Mouse (Mus musculus): ENCODE measurements around the gene Tmem102.

Tmem102 gene

GRCm38 (mm10) chr11:69795168-69795982 is 10.0 kb downstream of the Tmem102 start, which contains the start of gene Chrnb1:
Gene Chrnb1 (minus strand): TSS chr11:69795943.
- in situ Hi-C loops (cut with MboI; ENCODE audit: unreplicated experiment in 2 of 2), result no loop called here

- in situ Hi-C loops (cut with MboI; ENCODE audit: unreplicated experiment in 2 of 2), result no loop called here
Observed at GRCm38 (mm10) chr11:69793429-69793828, 12.0 kb downstream of the Tmem102 start.

DNA sequence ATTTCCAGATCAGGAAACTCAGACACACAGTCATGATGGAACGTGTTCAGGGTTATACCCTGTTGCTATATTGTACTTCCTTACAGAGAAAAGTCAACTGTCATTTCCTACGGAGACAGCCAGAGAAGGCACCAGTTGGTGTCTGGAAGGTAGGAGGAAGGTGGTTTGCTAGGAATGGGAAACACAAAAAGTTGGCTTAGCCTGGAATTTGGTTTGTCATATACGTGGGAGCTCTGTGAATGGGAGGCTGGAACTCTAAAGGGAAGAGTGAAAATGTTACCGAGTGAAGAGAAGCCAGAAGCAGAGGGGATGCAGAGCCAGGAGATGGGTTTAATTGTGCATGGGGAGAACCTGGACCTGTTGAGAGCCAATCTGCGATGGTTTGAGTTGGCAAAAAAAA is 14.0 kb downstream of the Tmem102 start:
- in situ Hi-C loops (cut with MboI; ENCODE audit: unreplicated experiment in 2 of 2), result no loop called here

DNA sequence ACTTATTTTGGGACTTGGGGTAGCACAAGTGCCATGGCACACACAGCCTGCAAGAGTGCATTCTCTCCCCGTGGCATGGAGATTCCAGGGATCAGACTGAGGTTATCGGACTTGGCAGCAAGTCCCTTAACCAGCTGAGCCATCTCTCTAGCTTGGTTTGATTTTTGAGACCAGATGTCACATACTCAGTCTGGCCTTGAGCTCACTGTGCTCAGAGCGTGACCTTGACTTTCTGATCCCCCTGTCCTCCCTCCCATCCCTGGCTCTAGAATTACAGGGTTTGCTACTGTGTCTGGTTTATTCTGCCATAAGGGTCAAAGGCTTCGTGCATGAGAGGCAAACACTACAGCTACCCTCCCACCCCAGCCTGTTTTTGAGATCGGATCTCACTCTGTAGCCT is 16.0 kb downstream of the Tmem102 start:
- in situ Hi-C loops (cut with MboI; ENCODE audit: unreplicated experiment in 2 of 2), result no loop called here

DNA sequence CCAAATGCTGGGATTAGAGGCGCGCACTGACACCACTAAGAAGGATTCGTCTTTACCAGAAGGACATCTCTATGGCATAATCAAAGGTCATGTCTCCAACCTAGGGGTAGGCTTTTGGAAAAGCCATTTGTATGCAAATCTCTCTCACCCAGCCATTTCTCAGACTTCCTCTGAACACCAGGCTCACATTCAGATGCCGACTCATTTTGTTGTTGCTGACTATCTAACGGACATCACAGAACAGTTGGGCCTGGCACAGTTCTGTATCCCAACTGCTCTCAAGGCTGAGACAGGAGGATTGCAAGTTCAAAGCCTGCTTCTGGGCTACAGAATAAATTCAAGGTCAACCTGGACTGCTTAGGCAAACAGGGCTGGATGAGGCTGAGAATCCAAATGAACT is 18.1 kb downstream of the Tmem102 start:
- in situ Hi-C loops (cut with MboI; ENCODE audit: unreplicated experiment in 2 of 2), result no loop called here

DNA sequence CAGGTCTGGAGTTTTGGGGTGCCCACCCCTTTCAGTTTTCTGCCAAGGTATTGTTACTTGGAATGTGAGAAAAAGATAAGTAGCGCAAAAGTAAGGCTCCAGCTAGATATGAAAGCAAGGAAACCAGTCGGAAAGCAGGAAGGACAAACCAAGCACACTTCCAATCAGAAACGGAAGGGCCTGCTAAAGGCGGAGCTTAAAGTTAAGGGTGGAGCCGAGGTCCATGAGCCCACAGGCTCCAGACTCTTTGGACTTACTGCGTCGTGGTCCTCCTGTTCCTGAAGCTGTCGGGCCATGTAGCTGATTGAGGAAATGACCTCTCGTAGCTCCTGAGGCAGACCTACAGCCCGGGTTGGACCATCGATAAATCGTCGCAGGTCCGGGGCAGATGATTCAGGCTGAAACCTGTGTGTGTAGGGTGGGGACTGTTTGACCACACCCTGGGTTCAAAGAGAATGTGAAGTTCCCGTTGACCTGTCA is 20.6 kb downstream of the Tmem102 start:
- in situ Hi-C loops (cut with MboI; ENCODE audit: unreplicated experiment in 2 of 2), result no loop called here

GRCm38 (mm10) chr11:69781828-69782227 is 23.6 kb downstream of the Tmem102 start:
- in situ Hi-C loops (cut with MboI; ENCODE audit: unreplicated experiment in 2 of 2), result no loop called here

DNA sequence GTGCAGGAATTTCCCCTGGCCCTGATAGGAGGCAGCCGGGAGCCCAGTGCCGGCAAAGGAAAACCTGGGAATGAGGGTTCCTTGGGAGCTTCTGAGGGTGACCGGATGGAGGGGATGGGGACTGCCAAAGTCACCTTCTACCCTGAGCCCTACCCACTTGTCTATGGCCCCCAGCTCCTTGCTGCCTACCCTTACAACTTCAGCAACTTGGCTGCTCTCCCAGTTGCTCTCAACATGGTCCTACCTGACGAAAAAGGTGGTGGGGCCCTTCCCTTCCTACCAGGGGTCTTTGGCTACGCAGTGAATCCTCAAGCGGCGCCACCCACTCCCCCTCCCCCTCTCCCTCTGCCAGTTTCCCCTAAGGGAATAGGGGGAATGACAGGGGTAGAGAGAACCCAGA is 26.4 kb downstream of the Tmem102 start:
- in situ Hi-C loops (cut with MboI; ENCODE audit: unreplicated experiment in 2 of 2), result no loop called here

GRCm38 (mm10) chr11:69778258-69778982 is 27.0 kb downstream of the Tmem102 start:
- in situ Hi-C loops (cut with MboI; ENCODE audit: unreplicated experiment in 2 of 2), result no loop called here

GRCm38 (mm10) chr11:69777504-69778257 is 27.7 kb downstream of the Tmem102 start:
- in situ Hi-C loops (cut with MboI; ENCODE audit: unreplicated experiment in 2 of 2), result no loop called here

DNA sequence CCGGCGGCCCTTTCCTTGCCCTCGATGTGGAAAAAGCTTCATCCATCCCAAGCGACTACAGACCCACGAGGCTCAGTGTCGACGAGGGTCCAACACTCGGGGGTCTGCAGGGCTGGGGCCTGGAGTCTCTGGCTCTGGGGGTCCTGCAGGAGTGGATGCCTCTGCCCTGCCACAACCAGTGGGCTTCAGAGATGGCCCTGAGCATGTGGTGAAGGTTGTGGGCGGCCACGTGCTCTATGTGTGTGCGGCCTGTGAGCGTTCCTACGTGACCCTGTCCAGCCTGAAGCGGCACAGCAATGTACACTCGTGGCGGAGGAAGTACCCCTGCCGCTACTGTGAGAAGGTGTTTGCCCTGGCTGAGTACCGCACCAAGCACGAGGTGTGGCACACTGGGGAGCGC is 28.9 kb downstream of the Tmem102 start:
- in situ Hi-C loops (cut with MboI; ENCODE audit: unreplicated experiment in 2 of 2), result no loop called here

GRCm38 (mm10) chr11:69775716-69776115 is 29.7 kb downstream of the Tmem102 start:
- in situ Hi-C loops (cut with MboI; ENCODE audit: unreplicated experiment in 2 of 2), result no loop called here

- in situ Hi-C loops (cut with MboI; ENCODE audit: unreplicated experiment in 2 of 2), result no loop called here
Observed at GRCm38 (mm10) chr11:69774961-69775360, 30.5 kb downstream of the Tmem102 start.

GRCm38 (mm10) chr11:69767625-69767909 is 37.9 kb downstream of the Tmem102 start:
- in situ Hi-C loops (cut with MboI; ENCODE audit: unreplicated experiment in 2 of 2), result no loop called here

- in situ Hi-C loops (cut with MboI; ENCODE audit: unreplicated experiment in 2 of 2), result no loop called here
Observed at GRCm38 (mm10) chr11:69766872-69767624, 38.4 kb downstream of the Tmem102 start.

GRCm38 (mm10) chr11:69766126-69766609 is 39.3 kb downstream of the Tmem102 start:
- in situ Hi-C loops (cut with MboI; ENCODE audit: unreplicated experiment in 2 of 2), result no loop called here

GRCm38 (mm10) chr11:69765221-69766125 is 40.0 kb downstream of the Tmem102 start, which contains the start of gene Zbtb4:
Gene Zbtb4 (plus strand): TSS chr11:69765912.
- in situ Hi-C loops (cut with MboI; ENCODE audit: unreplicated experiment in 2 of 2), result no loop called here

DNA sequence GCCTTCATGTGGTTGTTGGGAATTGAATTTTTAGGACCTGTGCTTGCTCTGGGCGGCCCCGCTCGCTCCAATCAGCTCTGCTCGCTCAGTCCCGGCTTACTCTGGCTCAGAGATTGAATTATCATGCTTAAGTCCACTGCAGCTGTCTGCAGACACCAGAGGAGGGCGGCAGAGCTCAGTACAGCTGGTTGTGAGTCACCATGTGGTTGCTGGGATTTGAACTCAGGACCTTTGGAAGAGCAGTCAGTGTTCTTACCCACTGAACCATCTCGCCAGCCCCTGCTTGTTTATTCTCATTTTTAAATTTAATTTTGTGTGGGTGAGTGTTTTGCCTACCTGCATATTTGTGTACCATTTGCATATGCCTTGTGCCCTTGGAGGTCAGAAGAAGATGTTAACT is 41.9 kb downstream of the Tmem102 start:
- in situ Hi-C loops (cut with MboI; ENCODE audit: unreplicated experiment in 2 of 2), result no loop called here

GRCm38 (mm10) chr11:69761868-69762267 is 43.6 kb downstream of the Tmem102 start, which contains the start of gene Slc35g3:
Gene Slc35g3 (minus strand): TSS chr11:69761968.
- in situ Hi-C loops (cut with MboI; ENCODE audit: unreplicated experiment in 2 of 2), result no loop called here
